Mouse (Mus musculus) left cerebral cortex, postnatal 4 days (tissue): ENCODE data around the gene Bms1. TPM values are rescaled to one million over a fixed set of nuclear protein-coding genes. Genes with fewer than 3 reads are reported as not detected.
A peak's percentile ranks its signal among the peaks of the same experiment; 100 is the strongest.

ENCODE experiments used
- DNase-seq: peaks from one replicate; pipeline ENCODE4 v3.0.0-alpha.2; 2022
- intact Hi-C: fragments of 180-260 bp; cut with DNase I; formaldehyde crosslinking; loops from one replicate; pipeline ENCODE4 v1.15.1; 2025
- microRNA-seq: library from miRNA; unstranded; fragments of <30 nt; microRNA quantifications from one replicate; pipeline ENCODE4 v1.2.0, GENCODE M21; 2022
- total RNA-seq, 2 experiments: library from RNA; stranded (reverse); gene quantifications; 2 replicates each; pipeline ENCODE4 v1.2.3; 2021

Bms1 gene
- total RNA-seq, 2 experiments from 2014 or later: 24.8 to 26.6 TPM

DNA sequence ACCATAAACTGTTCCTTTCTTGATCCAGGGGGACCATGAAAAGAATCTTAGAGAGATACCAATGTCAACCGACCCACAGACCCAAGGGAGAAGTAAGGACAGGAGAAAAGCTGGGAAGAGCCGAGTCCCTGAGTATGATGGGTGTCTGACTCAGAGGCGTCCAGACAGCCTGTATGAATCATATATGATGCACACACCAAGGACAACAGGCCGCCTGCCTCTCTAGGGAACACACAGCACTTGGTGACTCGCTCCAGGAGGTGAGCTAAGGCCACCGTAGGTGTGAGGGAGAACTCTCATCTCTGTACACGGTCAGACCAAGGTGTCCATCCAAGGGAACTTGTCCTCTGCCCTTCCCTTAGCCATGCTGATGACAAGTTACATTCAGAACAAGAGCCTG, 51.8 kb downstream of the Bms1 start:
- intact Hi-C loops: no loop called here
- no peak for DNase-seq

GRCm38 (mm10) chr6:118366196-118366595, 53.1 kb downstream of the Bms1 start:
- intact Hi-C loops: no loop called here
- no peak for DNase-seq

- intact Hi-C loops: no loop called here
- no peak for DNase-seq
These were observed 53.5 kb downstream of the Bms1 start for GRCm38 (mm10) chr6:118365781-118366180.

DNA sequence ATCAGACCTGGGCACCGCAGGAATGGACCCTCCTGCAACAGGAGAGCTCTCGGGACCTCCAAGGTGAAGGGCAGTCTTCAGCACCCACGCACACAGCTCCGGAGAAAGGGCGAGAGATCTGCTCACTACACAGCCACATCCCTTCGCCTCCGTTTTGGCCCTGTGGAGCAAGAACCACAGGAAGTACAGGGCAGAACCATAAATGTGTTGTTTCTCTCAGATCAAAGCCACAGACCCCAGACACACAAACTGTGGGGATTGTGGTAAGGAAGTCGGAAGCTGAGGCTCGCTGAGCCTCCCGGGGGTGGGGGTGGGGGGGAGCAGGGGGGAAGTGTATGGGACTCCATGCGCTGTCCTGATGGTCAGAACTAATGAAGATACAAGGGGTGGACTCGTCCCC, 68.9 kb downstream of the Bms1 start:
- DNase-seq: no peak
- intact Hi-C loops: no loop called here

GRCm38 (mm10) chr6:118348186-118348585, 71.1 kb downstream of the Bms1 start:
- intact Hi-C loops: no loop called here
- no peak for DNase-seq

- intact Hi-C loops: no loop called here
- DNase-seq: no peak
These were observed 72.0 kb downstream of the Bms1 start for GRCm38 (mm10) chr6:118347291-118347690.

DNA sequence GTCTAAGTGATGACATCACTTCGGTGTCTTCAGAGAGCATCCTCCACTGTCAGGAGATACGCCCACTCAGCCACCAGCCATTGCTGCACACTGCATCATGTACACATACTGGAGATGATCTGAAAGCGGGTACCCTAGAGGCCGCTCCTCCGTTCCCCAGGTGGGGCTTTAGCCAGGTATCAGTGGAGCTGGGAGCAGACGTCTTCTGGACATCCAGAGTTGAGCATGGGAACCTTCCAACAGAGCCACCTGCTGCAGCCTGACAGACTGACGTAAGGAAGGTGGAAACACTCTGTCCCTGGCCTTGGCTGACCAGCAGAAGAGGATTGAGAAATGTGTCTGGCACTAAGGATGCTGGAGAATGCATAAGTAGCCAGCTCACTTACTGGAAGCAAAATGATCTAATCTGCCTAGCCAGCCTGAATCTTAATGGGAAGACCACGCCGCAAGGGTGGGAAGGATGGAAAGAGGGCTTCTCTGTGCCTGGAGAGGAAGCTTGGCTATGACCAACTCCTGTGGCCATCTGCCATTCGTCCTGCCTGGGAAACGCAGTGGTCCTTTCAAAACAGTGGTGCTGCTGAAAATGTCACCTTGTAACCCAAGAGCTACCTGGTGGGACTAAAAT, 77.3 kb downstream of the Bms1 start:
- intact Hi-C loops: no loop called here
- peak; percentile 27 for DNase-seq

DNA sequence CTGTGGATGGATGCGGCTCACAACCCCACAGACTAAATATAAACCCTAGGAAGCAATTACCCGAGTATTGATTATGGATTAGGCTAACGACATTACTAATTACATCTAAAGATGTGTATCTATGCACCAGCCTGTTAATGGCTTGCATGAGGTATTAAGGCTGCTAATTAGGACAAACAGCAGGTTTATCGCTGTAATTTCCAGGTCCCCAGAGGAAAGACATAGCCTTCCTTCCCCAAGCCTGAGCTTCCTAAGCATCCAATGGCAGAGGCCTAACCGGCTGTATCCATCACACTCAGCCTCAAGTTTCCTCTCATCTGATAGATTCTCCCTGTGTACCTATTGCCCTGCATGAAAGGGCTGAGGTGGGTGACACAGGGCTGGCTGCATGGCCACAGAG, 81.6 kb downstream of the Bms1 start:
- intact Hi-C loops: no loop called here
- DNase-seq: no peak

GRCm38 (mm10) chr6:118336541-118337480, 82.5 kb downstream of the Bms1 start:
- DNase-seq: peak; percentile 81
- intact Hi-C loops: no loop called here

GRCm38 (mm10) chr6:118335934-118336450, 83.3 kb downstream of the Bms1 start:
- peak; percentile 20 for DNase-seq
- intact Hi-C loops: no loop called here

- no peak for DNase-seq
- intact Hi-C loops: no loop called here
These were observed 85.4 kb downstream of the Bms1 start for GRCm38 (mm10) chr6:118333861-118334260.

Small RNAs within 50 kb of the gene (microRNA-seq; reads per million reads assigned to microRNA genes)
- gene Gm25953: not detected

Other genes starting within 250 kb of the Bms1 start
- gene Ret, start 221.8 kb downstream of the Bms1 start, total RNA-seq: 1 to 10 TPM; 5.1 to 6.6 TPM
- gene Zfp248, start 36.1 kb upstream of the Bms1 start, total RNA-seq: 10 to 100 TPM; 17.3 to 18.4 TPM
- gene Zfp9, start 59.8 kb upstream of the Bms1 start, total RNA-seq: 10 to 100 TPM; 22.7 to 23.7 TPM
- 10 to 100 TPM; 11.9 to 12.5 TPM for gene Ankrd26, start 142.8 kb upstream of the Bms1 start, total RNA-seq